Mouse (Mus musculus) embryonic facial prominence, embryonic 14.5 days (tissue): ENCODE measurements at regions not wholly inside any gene's neighbourhood (a gene's known extent, or its start where the extent isn't known, plus 50 kb on each side); places are given as distances from the start of the nearest gene placed in this dataset.
A peak's percentile ranks its signal among the peaks of the same experiment; 100 is the strongest.

ENCODE experiments used
- ATAC-seq: fragments of 200-750 bp; cut with Nextera tagmentation; 2 replicates; pipeline ENCODE4 v1.8.0; 2017; ENCODE audit warnings: low read depth, moderate number of reproducible peaks, moderate TSS enrichment
- DNase-seq: peaks from one replicate; pipeline ENCODE4 v3.0.0-alpha.2; 2015; ENCODE audit warnings: low spot score
- H3K27ac ChIP-seq: fragments of 300-500 bp; sonication (generic); replicated peaks from 2 replicates; pipeline ENCODE4 v1.5.1; 2014; ENCODE audit warnings: low read depth, mild to moderate bottlenecking, low read length, moderate library complexity
- H3K27me3 ChIP-seq: fragments of 300-500 bp; sonication (generic); replicated peaks from 2 replicates; pipeline ENCODE4 v1.6.1; 2014; ENCODE audit warnings: low read length; ENCODE audit not compliant: control insufficient read depth, insufficient read depth
- H3K36me3 ChIP-seq: fragments of 300-500 bp; sonication (generic); 2 replicates; pipeline ENCODE4 v1.6.1; 2014; ENCODE audit warnings: low read length, mixed read lengths; ENCODE audit not compliant: control insufficient read depth, insufficient read depth
- H3K4me1 ChIP-seq: fragments of 300-500 bp; sonication (generic); 2 replicates; pipeline ENCODE4 v1.6.1; 2014; ENCODE audit warnings: antibody characterized with exemption, low read length; ENCODE audit not compliant: control insufficient read depth, insufficient read depth
- H3K4me2 ChIP-seq: fragments of 300-500 bp; sonication (generic); 2 replicates; pipeline ENCODE4 v1.6.1; 2014; ENCODE audit warnings: low read depth, mild to moderate bottlenecking, low read length, moderate library complexity, mixed read lengths
- H3K4me3 ChIP-seq: fragments of 300-500 bp; sonication (generic); 2 replicates; pipeline ENCODE4 v1.5.1; 2014; ENCODE audit warnings: low read depth, mild to moderate bottlenecking, low read length
- H3K9ac ChIP-seq: fragments of 300-500 bp; sonication (generic); 2 replicates; pipeline ENCODE4 v1.6.1; 2014; ENCODE audit warnings: low read depth, mild to moderate bottlenecking, low read length, moderate library complexity, mixed read lengths
- H3K9me3 ChIP-seq: fragments of 300-500 bp; sonication (generic); 2 replicates; pipeline ENCODE4 v1.6.1; 2016; ENCODE audit warnings: low read length; ENCODE audit not compliant: control insufficient read depth
- WGBS: fragments of 180-500 bp; shearing (Covaris S2); extraction: QIAGEN DNeasy Blood & Tissue Kit; methylation state at CpG from one replicate; pipeline ENCODE4 v1.1.7; 2014; 5-methylcytosine and 5-hydroxymethylcytosine counted together

GRCm38 (mm10) chr11:54195954-54196353 lies 53.5 kb downstream of the Csf2 start:
- Histone ChIP-seq H3K9me3 (no peaks in the 10 kb centered on the region), H3K4me1 (no peaks in the 10 kb centered on the region; the same call in 1 of the 2 replicates), H3K4me3 (no peak overlapping the region), H3K27ac (no peak overlapping the region), H3K27me3 (no peaks in the 10 kb centered on the region), H3K9ac (no peak overlapping the region), H3K4me2 (no peak overlapping the region), H3K36me3 (no peaks in the 10 kb centered on the region)
- 46% methylated on average over 5 of the region's 5 CpGs for WGBS
- DNase-seq (no peak), ATAC-seq (no peak)

- peak; percentile 44; the same call in 1 of the 2 replicates for ATAC-seq
- H3K4me3 ChIP-seq: no peak overlapping the region
- no peaks in the 10 kb centered on the region for H3K9me3 ChIP-seq
- 0 out of 2 replicates have a peak overlapping the region, but pooled peaks have one; percentile 8 for H3K27ac ChIP-seq
- peak; percentile 84 for DNase-seq
- H3K4me2 ChIP-seq: no peak overlapping the region
- no peaks in the 10 kb centered on the region for H3K36me3 ChIP-seq
- H3K4me1 ChIP-seq: no peaks in the 10 kb centered on the region; the same call in 1 of the 2 replicates
- no peaks in the 10 kb centered on the region for H3K27me3 ChIP-seq
- WGBS: 35% methylated on average over 4 of the region's 4 CpGs
- no peak overlapping the region for H3K9ac ChIP-seq
Observed at GRCm38 (mm10) chr11:54194733-54195132, 54.7 kb downstream of the Csf2 start.

GRCm38 (mm10) chr11:54192275-54192674 lies 57.2 kb downstream of the Csf2 start:
- Histone ChIP-seq H3K27me3 (no peaks in the 10 kb centered on the region), H3K36me3 (no peaks in the 10 kb centered on the region), H3K9ac (no peak overlapping the region), H3K4me2 (no peak overlapping the region), H3K9me3 (no peaks in the 10 kb centered on the region), H3K4me1 (no peaks in the 10 kb centered on the region; the same call in 1 of the 2 replicates), H3K27ac (no peak overlapping the region), H3K4me3 (no peak overlapping the region)
- ATAC-seq (no peak), DNase-seq (no peak)
- WGBS: 93% methylated on average over 4 of the region's 4 CpGs

GRCm38 (mm10) chr11:54187826-54188225 lies 61.6 kb downstream of the Csf2 start:
- Histone ChIP-seq H3K4me3 (no peak overlapping the region), H3K27me3 (no peaks in the 10 kb centered on the region), H3K9me3 (no peaks in the 10 kb centered on the region), H3K4me1 (no peaks in the 10 kb centered on the region), H3K36me3 (no peaks in the 10 kb centered on the region), H3K9ac (no peak overlapping the region), H3K27ac (no peak overlapping the region), H3K4me2 (no peak overlapping the region)
- no peak for DNase-seq
- no peak for ATAC-seq
- WGBS: 64% methylated on average over 1 of the region's 1 CpGs

GRCm38 (mm10) chr11:54187377-54187776 lies 62.1 kb downstream of the Csf2 start:
- Histone ChIP-seq H3K4me3 (no peak overlapping the region), H3K4me2 (no peak overlapping the region), H3K9me3 (no peaks in the 10 kb centered on the region), H3K36me3 (no peaks in the 10 kb centered on the region), H3K27ac (no peak overlapping the region), H3K9ac (no peak overlapping the region), H3K4me1 (no peaks in the 10 kb centered on the region), H3K27me3 (no peaks in the 10 kb centered on the region)
- WGBS: 82% methylated on average over 4 of the region's 4 CpGs
- DNase-seq (no peak), ATAC-seq (no peak)

- H3K36me3 ChIP-seq: no peaks in the 10 kb centered on the region
- no peak overlapping the region for H3K9ac ChIP-seq
- WGBS: 87% methylated on average over 6 of the region's 6 CpGs
- H3K27ac ChIP-seq: no peak overlapping the region
- ATAC-seq (no peak), DNase-seq (no peak)
- H3K4me1 ChIP-seq: no peaks in the 10 kb centered on the region
- H3K9me3 ChIP-seq: no peaks in the 10 kb centered on the region
- no peak overlapping the region for H3K4me3 ChIP-seq
- no peaks in the 10 kb centered on the region for H3K27me3 ChIP-seq
- no peak overlapping the region for H3K4me2 ChIP-seq
Observed at GRCm38 (mm10) chr11:54185710-54186325, 63.6 kb downstream of the Csf2 start.

GRCm38 (mm10) chr11:54181696-54182323 lies 67.7 kb downstream of the Csf2 start:
- no peaks in the 10 kb centered on the region for H3K9me3 ChIP-seq
- no peak overlapping the region for H3K27ac ChIP-seq
- H3K27me3 ChIP-seq: no peaks in the 10 kb centered on the region
- no peak overlapping the region for H3K4me3 ChIP-seq
- no peak overlapping the region for H3K9ac ChIP-seq
- DNase-seq: peak; percentile 23
- H3K4me2 ChIP-seq: no peak overlapping the region
- no peak for ATAC-seq
- H3K4me1 ChIP-seq: no peaks in the 10 kb centered on the region
- H3K36me3 ChIP-seq: no peaks in the 10 kb centered on the region
- 64% methylated on average over 9 of the region's 9 CpGs for WGBS
